Mouse (Mus musculus) left cerebral cortex, adult 11 months (tissue): ENCODE measurements around the gene Gpn3.
"Not testable (repeated sequence)": the region's sequence is repeated elsewhere in the genome, so short reads cannot be mapped to it uniquely, and the experiment has no call there.

Source experiments
- DNase-seq: peaks from one replicate; pipeline ENCODE4 v3.0.0; 2022; ENCODE audit warnings: low spot score

Gpn3 gene

DNA sequence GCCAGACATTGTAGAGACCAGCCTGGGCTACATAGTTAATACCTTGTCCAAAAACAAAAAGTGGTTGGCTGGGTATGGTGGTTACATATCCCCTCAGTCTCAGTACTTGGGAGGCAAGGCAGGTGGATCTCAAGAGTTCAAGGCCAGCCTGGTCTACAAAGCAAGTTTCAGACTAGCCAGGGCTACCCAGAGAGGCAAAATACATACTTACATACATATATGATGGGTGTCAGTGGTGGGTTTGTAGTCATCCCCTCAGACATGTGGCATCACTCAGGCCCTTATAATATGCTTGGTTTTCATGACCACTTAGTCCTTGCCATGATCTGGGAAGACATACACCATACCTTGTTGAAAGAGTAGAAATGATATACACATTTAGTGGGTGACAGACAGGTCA is 19.0 kb downstream of the Gpn3 start:
- no peak for DNase-seq

DNA sequence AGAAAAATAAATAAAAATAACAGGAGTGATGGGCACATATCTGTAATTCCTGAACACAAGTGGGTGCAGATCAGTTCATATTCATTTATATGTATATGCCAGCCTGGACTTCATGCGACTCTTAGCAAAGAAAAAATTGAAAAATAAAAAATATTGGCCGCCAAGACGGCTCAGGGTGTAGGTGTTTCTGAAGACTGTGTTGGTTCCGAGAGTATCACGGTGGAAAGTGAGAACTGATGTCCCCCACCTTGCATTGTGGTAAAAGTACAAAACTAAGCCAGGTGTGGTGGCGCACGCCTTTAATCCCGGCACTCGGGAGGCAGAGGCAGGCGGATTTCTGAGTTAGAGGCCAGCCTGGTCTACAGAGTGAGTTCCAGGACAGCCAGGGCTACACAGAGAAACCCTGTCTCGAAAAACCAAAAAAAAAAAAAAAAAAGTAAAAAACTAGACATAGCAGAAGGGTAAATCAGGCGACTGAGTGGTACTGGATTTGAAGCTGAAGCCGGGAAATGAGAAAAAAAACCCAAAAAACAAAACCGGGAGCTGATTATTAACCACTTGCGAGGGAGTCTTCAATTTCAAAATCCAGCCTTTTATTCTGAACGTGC is 19.6 kb downstream of the Gpn3 start:
- DNase-seq = no peak

DNA sequence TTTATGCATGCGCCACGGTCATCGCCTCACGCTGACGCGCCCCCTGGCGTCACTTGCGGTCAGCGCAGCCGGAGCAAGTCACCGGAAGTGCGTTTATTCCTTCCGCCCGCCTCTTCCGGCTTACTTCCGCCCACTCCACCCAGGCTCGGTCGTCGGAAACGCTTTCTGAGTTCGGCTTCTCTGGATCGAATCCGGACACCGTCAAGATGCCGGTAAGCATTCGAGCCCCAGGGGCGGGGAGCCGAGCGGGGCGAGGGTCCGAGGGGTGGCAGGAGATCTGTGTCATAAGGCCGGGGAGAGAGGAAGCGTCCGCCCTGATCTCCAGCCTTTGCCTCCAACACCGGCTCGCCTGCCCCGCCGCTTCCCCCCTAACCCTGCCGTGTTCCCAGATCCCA is 20.1 kb downstream of the Gpn3 start, which contains the start of gene Arpc3:
Gene Arpc3, plus strand, starts transcription at position 93 of the 395 bp plus-strand sequence.
- DNase-seq = peak; percentile 82

DNA sequence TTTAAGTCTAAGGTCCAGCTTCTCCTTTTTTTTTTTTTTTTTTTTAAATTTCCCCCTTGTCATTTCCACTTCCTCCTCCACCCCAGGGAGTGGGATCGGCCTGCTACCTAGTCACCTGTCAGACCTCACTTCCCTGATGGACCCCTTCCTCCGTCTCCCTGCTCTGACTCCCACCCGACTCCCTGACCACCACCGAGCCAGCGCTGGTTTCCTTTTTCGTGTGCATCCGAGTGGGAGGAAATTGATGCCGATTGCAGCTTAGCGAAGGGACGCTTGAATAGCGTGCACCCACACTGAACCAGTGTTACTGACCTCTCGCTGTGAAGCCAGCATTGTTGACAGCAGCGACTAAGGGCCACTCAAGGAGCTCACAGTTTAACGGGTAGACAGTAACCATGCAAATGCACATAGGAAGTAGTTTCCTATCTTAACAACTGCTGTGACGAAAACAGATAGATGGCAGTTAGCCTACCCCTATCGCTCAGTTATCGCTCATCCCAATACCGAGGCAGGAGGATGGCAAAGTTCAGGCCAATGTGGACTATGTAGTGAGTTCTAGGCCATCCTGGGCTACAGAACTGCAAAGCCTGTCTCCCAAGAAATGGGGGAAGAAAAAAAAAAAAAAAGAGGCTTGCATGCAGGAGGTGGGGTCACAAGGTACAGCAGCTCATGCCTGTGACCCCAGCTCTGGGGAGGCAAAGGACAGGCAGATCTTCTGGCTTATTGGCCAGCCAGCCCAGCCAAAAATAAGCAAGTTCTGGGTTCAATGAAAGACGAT is 20.7 kb downstream of the Gpn3 start:
- DNase-seq = no peak

DNA sequence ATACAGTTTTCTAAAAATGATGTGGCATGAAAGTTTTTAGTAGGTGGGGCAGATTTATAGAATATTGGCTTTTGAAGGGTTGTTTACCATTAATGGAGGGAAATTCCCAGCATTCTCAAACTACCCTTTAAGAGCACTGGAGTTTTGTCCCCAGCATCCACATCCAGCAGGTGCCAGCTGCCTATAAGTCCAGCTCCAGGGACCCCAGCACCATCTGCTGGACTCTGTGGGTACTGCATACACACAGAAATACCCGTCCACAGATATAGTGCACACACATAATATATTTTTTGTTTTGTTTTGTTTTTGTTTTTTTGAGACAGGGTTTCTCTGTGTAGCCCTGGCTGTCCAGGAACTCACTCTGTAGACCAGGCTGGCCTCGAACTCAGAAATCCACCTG is 22.2 kb downstream of the Gpn3 start:
- no peak for DNase-seq

DNA sequence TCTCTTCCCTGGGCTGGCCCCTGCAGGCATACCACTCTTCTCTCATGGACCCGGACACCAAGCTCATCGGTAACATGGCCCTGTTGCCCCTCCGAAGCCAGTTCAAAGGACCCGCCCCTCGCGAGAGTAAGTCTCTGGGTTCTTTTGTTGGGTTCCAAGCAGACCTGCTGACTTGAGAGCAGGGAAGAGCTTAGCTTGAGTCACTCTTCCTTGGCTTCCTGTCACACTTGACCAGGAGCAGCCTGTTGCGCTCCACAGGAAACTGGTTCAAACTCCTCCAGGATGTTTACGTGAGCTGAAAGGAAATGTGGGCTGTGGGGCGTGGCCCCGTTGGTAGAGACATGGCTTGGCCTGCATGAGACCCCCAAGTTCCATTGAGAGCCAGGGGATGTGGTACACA is 25.1 kb downstream of the Gpn3 start:
- DNase-seq = no peak

DNA sequence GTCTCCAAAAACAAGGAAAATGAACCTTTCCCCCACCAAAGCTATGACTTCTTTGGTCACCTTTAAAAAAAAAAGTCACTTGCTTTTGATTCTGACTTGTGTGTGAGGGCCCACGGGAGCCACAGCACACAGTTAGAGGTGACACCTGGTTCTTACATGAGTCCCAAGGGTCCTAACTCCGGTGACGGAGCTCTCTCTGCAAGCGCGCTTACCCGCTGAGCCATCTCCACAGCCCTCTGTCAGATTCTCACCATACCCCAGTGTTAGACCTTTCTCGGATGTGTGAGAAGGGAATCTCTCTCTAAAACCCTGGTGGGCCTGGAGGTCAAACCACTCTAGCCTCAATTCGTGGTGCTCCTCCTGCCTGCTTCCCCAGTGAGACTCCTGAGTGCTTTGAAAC is 25.8 kb downstream of the Gpn3 start:
- DNase-seq = no peak

DNA sequence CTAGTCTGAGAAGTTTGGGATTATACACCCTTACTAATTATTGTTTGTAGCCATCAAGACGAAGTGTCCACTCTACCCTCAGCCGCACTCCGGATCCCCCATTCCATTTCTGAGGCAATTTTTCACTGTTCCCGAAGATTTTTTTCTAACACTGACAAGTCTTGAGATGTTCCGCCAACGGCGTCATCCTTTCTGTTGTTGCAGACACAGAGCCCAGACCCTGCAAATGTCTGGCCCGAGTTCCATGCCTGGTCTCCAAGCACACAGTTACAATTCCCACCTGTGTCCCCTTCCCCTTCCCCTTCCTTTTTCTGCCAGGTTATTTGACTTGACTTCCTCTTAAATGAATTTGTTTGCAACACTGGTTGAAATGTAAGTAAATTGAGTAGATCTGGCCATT is 28.2 kb downstream of the Gpn3 start:
- DNase-seq = no peak

DNA sequence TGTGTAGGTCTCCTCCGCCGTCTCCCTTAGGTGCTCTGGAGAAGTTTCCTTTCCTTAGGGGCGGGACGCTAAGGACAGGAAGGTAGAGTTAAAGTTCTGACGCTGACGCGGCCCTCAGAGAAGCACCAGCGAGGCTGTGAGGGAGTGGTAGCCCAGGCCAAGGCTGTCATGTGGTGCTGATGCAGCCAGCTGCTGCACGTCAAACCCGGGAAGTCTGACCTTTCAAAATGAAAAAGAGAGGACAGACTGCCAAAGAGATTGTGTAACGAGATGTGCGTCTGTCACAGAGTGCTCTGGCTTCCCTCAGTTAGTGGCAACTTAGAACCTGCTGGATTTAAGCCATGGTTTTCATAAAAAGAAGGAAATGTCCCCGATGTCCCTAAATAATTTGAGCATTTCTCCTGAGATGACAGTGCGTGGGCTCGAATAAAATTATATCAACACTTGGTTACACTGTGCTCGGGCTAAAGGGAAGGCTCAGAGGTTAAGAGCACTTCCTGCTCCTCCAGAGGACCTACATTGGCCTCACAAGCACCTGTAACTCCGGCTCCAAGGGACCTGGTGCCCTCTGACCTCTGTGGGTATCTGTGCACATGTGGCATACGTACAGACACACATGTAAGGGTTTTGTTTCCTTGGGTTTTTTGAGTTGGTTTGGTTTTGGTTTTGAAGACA is 29.1 kb downstream of the Gpn3 start:
- no peak for DNase-seq

DNA sequence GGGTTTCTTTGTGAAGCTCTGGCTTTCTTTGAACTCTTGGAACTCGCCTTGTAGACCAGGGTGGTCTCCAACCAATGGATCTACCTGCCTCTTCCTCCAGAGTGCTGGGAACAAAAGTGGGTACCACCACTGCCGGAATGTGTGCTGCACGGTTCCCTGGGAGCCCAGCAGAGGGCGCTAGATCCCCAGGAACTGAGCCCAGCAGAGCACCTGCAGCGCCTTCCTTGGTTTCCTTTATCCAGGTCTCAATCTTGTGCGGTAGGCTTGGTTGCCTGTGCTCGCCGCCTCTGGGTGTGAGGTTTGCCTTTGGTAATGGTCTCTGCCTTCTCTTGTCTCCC is 29.6 kb downstream of the Gpn3 start:
- peak; percentile 57 for DNase-seq

DNA sequence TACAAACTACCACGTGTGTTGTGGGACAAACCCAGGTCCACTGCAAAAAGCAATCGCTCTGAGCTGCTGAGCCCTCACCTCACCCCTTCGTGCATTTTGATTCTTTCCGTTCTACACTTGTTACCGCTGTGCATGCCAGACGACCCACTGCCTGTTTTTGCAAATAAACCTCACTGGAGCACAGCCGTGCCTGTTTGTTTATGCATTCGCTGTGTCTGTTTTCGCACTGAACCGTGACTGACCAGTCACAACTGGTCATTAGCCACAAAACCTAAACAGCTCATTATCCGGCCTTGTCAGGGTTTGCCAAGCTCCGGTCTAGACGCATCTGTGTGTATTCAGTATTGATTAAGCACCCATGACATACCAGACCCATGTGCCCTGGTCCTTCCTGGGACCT is 30.5 kb downstream of the Gpn3 start:
- no peak for DNase-seq

DNA sequence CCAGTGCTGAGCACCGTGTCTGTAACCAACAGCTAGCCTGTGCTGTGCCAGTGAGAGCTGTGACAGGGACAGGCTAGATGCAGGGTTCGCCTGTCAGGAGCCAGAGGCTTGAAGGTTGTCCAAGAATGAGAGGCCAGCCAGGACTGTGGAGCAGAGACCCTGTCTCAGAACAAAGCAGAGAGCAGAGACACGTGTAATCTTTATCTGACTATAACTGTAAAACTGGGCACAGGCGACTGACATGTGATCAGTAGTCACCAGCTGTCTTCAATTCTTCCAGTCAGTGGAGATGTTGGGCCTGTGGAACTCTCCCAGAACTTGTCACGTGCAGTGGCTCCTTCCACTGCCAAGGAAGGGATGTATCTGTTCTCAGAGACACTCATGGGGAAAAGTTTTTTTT is 31.1 kb downstream of the Gpn3 start:
- DNase-seq = peak; percentile 47

DNA sequence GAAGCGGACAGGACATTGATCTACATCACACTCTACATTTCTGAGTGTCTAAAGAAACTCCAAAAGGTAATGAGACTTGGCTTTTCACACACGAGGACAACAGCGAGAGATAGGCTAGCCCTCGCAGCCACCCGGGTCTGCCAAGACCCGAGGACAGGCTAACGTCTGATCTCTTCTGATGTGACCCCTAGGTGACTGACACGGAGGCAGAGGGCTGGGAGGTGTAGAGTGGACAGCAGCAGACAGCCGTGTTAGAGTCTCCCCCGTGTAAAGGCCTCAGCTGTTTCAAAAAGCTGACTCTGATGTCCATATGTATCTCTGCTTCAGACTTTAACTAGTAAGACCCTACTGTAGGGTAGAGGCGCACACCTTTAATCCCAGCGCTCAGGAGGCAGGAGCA is 31.7 kb downstream of the Gpn3 start:
- DNase-seq = no peak

DNA sequence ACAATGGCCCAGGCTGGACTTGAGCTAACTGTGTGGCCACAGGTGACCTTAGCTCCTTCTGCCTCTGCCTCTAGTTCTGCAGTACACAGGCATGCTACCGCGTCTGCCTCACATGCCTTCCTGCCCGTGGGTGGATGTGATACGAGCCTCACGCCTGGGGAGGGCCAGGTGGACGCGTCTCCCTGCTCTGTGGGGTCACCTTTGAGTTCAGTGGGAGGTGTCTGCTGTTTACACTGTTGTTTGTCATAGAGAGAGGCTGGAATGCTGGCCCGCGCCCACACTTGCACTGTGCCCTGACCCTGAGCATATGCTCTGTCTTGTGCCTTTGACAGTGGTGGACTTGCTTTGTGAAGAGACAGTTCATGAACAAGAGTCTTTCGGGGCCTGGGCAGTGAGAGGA is 33.9 kb downstream of the Gpn3 start:
- no peak for DNase-seq

DNA sequence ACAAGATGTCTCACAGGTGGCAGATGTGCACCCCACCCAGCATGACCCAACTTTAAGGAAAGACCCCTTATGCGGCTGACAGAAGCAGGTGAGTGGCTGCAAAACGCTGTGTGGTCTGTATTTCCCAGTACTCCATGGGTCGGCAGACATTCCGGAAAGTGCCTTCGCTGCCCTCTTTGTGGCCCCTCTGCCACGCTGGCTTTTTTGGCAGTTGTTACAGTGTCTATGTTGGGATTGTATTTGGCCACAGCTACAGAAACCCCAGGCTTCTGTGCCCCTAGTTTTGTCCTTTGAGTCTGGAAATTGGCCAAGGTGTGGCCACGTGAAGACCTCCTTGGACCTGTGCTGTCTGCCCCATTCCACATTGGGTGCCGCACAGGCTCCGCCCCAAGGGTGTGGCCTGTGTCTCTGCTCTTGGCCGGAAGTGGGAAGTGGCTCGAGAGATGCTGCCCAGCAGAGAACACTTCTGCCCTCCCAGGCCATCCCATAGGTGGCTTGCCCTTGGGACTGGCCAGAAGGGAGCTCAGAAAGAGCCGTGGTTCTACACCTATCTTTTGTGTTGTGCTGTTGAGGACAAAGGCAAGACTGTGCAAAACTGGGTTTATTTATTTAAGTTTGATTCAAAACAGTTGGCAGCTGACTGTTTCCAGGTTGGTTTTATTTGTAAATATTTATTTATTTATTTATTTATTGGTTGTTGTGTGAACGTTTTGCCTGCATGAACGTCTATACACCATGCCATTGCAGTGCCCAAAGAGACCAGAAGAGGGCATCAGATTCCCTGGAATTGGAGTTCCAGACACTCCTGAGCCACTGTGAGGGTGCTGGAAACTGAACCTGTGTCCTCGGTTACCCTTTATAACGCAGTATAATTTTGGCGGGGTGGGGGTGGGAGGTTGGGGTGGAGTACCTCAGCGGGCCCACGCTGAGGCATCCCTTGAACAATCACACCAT is 38.3 kb downstream of the Gpn3 start:
- DNase-seq = no peak

DNA sequence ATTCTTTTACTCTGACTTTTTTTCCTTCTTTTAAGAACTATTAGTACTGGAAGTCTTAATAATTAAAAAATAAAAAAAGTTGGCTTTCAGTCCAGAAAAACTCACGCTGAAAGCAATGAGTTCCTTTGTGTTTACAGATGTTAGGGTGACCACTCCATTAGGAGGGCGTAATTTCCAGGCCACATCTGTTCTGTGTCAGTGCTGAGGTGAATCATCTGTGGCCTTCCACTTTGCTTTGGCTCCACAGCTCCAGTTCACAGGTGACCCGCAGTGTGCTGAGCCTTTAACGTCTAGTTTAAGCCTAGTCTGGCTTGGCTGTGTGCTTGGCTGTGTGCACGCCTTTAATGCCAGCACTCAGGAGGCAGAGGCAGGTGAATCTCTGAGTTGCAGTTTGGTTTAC is 40.2 kb downstream of the Gpn3 start:
- DNase-seq = no peak

DNA sequence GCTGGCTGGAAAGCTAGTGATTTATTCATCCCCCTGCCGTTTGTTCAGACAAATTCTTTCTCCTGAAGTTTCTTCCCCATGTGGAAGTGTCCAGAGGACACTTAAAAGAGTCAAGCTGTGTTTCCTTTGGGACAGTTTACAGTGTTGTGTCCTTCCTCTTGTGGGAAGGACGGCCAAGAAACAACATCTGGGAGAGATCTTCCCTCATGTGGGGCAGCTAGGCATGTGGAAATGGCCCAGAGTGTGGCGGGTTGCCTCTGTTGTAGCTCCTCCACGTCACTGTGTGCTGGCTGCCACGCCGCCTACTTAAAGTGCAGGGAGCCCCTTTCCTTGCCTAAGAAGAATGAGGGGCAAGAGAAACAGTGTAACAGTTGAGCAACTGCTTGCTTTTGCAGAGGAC is 41.1 kb downstream of the Gpn3 start:
- DNase-seq = no peak

DNA sequence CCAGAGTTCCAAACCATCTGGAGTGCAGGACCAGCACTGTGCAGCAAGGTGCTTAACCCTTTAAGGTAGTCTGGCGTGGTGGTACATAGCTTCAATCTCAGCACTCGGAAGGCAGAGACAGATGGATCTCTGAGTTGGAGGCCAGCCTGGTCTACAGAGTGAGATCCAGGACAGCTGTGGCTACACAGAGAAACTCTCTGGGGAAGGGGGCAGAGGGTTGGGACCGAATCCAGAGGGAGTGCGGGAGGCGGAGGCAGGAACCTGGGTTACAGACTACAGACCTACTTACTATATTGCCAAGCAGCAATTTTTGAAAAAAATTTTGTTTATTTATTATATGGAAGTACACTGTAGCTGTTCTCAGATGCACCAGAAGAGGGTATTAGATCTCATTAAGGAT is 42.7 kb downstream of the Gpn3 start:
- no peak for DNase-seq

DNA sequence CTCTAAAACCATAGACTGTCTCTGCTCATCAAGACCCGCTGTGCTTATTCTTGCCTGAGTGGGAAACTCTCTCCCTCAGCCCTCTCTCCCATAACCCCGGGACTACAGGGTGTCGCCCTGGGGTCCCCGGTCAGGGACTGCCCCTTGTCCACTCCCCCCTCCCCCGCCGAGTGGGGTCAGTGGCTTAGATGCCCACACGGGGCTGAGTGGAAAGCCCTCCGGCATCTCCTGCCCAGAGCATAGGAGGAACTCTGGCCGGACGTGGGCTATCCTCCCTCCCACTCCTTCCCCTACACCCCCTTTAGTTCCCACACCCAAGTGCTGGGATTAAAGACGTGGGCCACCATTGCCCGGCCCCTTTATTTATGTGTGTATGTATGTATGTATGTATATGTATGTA is 43.8 kb downstream of the Gpn3 start:
- no peak for DNase-seq

DNA sequence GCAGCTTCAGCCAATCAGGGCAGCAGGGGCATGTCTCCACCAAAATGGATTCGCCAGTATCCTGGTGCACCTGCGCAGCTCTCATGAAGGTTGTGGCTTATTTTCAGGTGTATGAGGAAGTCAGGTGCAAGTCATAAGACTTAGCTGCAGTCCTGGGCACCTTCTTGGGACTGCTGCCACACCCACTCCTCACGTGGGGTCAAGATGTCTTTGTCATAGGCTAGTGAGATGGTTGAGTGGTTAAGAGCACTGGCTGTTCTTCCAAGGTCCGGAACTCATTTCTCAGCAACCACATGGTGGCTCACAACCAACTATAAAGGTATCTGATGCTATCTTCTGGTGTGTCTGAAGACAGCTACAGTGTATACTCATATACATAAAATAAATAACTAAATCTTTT is 49.0 kb downstream of the Gpn3 start:
- not testable (repeated sequence) for DNase-seq

DNA sequence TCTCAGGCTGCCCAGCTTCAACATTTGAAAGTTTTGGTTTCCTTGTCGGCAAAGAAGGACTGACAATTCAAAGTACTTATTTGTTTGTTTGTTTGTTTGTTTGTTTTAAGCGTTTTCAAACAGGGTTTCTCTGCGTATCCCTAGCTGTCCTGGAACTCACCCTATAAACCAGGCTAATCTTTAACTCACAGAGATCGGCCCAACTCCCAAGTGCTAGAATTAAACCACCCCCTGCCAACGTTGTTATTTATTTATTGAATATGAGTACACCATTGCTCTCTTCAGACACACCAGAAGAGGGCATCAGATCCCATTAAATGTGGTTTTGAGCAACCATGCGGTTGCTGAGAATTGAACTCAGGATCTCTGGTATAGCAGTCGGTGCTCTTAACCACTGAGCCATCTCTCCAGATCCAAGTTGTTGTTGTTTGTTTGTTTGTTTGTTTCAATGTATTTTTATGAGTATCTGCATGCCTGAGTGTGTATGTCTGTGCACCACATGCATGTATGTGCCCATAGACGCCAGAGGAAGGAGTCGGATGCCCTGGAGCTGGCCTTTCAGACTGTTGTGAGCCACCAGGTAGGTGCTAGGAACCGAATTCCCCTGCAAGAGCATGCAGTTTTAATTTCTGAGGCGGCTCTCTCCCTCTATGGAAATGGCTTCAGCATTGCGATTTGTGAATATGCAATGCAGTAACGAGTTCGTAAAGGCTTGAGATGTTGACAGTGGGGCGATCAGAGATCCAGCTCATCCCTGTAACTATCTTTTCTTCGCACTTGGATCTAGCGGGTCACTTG is 49.8 kb downstream of the Gpn3 start, which contains the start of gene Anapc7:
Gene Anapc7, plus strand, starts transcription at position 423 of the 798 bp plus-strand sequence.
- DNase-seq = no peak
